Mouse (Mus musculus) intestine, embryonic 16.5 days (tissue): ENCODE data around the gene Vmn2r102. TPM values are rescaled to one million over a fixed set of nuclear protein-coding genes. Genes with fewer than 3 reads are reported as not detected.

Experiments
- ATAC-seq: fragments of 200-750 bp; cut with Nextera tagmentation; 2 replicates; pipeline ENCODE4 v1.8.0; 2017; ENCODE audit warnings: moderate TSS enrichment, moderate library complexity
- H3K27ac ChIP-seq: fragments of 300-500 bp; sonication (generic); 2 replicates; pipeline ENCODE4 v1.5.1; 2014; ENCODE audit warnings: mild to moderate bottlenecking, low read length
- H3K27me3 ChIP-seq: fragments of 300-500 bp; sonication (generic); replicated peaks from 2 replicates; pipeline ENCODE4 v1.6.1; 2014; ENCODE audit warnings: low read length, control low read depth, mixed read lengths; ENCODE audit not compliant: control insufficient read depth, insufficient read depth
- H3K36me3 ChIP-seq: fragments of 300-500 bp; sonication (generic); 2 replicates; pipeline ENCODE4 v1.6.1; 2014; ENCODE audit warnings: low read length, control low read depth; ENCODE audit not compliant: control insufficient read depth, insufficient read depth
- H3K4me1 ChIP-seq: fragments of 300-500 bp; sonication (generic); 2 replicates; pipeline ENCODE4 v1.6.1; 2014; ENCODE audit warnings: low read length, control low read depth, mixed read lengths; ENCODE audit not compliant: control insufficient read depth, insufficient read depth
- H3K4me2 ChIP-seq: fragments of 300-500 bp; sonication (generic); 2 replicates; pipeline ENCODE4 v1.6.1; 2014; ENCODE audit warnings: low read depth, low read length, control low read depth
- H3K4me3 ChIP-seq: fragments of 300-500 bp; sonication (generic); 2 replicates; pipeline ENCODE4 v1.5.1; 2014; ENCODE audit warnings: mild to moderate bottlenecking, low read length
- H3K9ac ChIP-seq: fragments of 300-500 bp; sonication (generic); 2 replicates; pipeline ENCODE4 v1.6.1; 2014; ENCODE audit warnings: low read depth, low read length
- H3K9me3 ChIP-seq: fragments of 300-500 bp; sonication (generic); 2 replicates; pipeline ENCODE4 v1.6.1; 2016; ENCODE audit warnings: low read length, control low read depth; ENCODE audit not compliant: control insufficient read depth
- WGBS: fragments of 180-500 bp; shearing (Covaris S2); extraction: QIAGEN DNeasy Blood & Tissue Kit; methylation state at CpG from one replicate; pipeline ENCODE4 v1.1.7; 2014; 5-methylcytosine and 5-hydroxymethylcytosine counted together
- polyA plus RNA-seq: library from polyadenylated mRNA; unstranded; fragments of >200 nt; fragmentation: Nextera tagmentation; extraction: Ambion mirVana; gene quantifications from 2 replicates; pipeline ENCODE4 v1.2.1, GENCODE M21; 2015

Gene Vmn2r102
- not detected in 2 replicates for polyA plus RNA-seq

GRCm38 (mm10) chr17:19660028-19660427 is at the start of gene Vmn2r102:
Gene Vmn2r102 (plus strand): TSS chr17:19660328.
- no peak within 1 kb of the TSS for H3K9ac ChIP-seq
- H3K4me3 ChIP-seq = no peak within 1 kb of the TSS
- no peaks in the 10 kb centered on the region for H3K9me3 ChIP-seq
- no peak within 1 kb of the TSS for H3K27ac ChIP-seq
- no peak within 1 kb of the TSS for H3K4me2 ChIP-seq
- H3K36me3 ChIP-seq = no peaks in the 10 kb centered on the region
- no peaks in the 10 kb centered on the region for H3K4me1 ChIP-seq
- WGBS = 60% methylated on average over 2 of the region's 2 CpGs
- ATAC-seq = no peak
- H3K27me3 ChIP-seq = no peaks in the 10 kb centered on the region

- no peaks in the 10 kb centered on the region for H3K36me3 ChIP-seq
- H3K27me3 ChIP-seq = no peaks in the 10 kb centered on the region
- H3K4me3 ChIP-seq = no peak overlapping the region
- no peak overlapping the region for H3K27ac ChIP-seq
- WGBS = 100% methylated on average over 1 of the region's 1 CpGs
- H3K9ac ChIP-seq = no peak overlapping the region
- H3K4me2 ChIP-seq = no peak overlapping the region
- no peaks in the 10 kb centered on the region for H3K4me1 ChIP-seq
- no peak for ATAC-seq
- H3K9me3 ChIP-seq = no peaks in the 10 kb centered on the region; the same call in 1 of the 2 replicates
Measured at GRCm38 (mm10) chr17:19629328-19629727, 30.8 kb upstream of the Vmn2r102 start.

GRCm38 (mm10) chr17:19658447-19658846 is 1.7 kb upstream of the Vmn2r102 start:
- no peak overlapping the region for H3K9ac ChIP-seq
- no peaks in the 10 kb centered on the region for H3K9me3 ChIP-seq
- H3K4me3 ChIP-seq = no peak overlapping the region
- 76% methylated on average over 3 of the region's 3 CpGs for WGBS
- no peak overlapping the region for H3K4me2 ChIP-seq
- no peak for ATAC-seq
- no peak overlapping the region for H3K27ac ChIP-seq
- no peaks in the 10 kb centered on the region for H3K4me1 ChIP-seq
- no peaks in the 10 kb centered on the region for H3K36me3 ChIP-seq
- H3K27me3 ChIP-seq = no peaks in the 10 kb centered on the region

GRCm38 (mm10) chr17:19692062-19692461 is 31.9 kb downstream of the Vmn2r102 start:
- Histone ChIP-seq H3K9ac (no peak overlapping the region), H3K36me3 (no peaks in the 10 kb centered on the region), H3K9me3 (no peaks in the 10 kb centered on the region), H3K4me1 (no peaks in the 10 kb centered on the region), H3K27me3 (no peaks in the 10 kb centered on the region), H3K27ac (no peak overlapping the region), H3K4me2 (no peak overlapping the region), H3K4me3 (no peak overlapping the region)
- ATAC-seq = no peak

Other genes with a start within 250 kb of the Vmn2r102 start
- gene Vmn2r100, start 155.6 kb upstream of the Vmn2r102 start, polyA plus RNA-seq = not detected in 2 replicates
- not detected in 2 replicates for gene Vmn2r101, start 83.1 kb upstream of the Vmn2r102 start, polyA plus RNA-seq
- not detected in 2 replicates for gene Vmn2r103, start 113.0 kb downstream of the Vmn2r102 start, polyA plus RNA-seq